Mouse (Mus musculus) brain, adult 2 months (tissue): ENCODE results near the gene Rab12.
A peak's percentile ranks its signal among the peaks of the same experiment; 100 is the strongest.

Source experiments
- DNase-seq: peaks from one replicate; pipeline ENCODE4 v3.0.0; 2011; ENCODE audit warnings: low read depth, low spot score

Gene Rab12

DNA sequence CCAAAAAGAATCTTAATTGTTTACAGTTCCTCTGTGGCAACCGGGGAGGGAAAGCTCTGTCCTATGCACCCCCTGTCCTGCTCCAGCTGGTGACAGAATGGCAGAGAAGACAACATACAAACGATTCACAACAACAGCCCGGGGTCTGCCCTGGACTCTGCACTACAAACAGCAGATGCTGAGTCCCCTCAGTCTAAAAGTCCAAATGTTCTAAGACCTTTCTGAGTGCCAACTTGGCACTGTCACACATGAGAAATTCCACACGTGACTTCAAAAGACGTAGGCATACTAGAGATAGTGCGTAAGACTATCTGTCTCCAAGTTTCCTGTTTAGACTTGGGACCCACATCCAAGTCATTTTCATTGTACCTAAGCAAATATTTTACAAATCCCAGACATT is 16.7 kb downstream of the Rab12 start:
- DNase-seq = no peak

DNA sequence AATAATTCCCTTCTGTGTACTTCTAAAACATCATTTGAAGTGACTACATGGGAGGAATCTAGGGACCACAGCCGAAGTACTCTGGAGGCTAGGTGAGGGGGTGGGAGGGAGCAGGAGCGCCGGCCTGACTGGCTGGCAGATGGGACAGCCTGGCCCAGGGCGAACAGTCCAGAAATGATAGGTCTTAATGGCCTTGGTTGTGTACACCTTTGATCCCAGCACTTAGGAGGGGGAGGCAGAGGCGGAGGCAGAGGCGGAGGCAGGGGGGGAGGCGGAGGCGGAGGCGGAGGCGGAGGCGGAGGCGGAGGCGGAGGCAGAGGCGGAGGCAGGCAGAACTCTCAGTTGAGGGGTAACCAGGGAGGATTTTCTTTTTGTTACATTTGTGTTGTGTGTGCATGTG is 20.9 kb downstream of the Rab12 start:
- no peak for DNase-seq

DNA sequence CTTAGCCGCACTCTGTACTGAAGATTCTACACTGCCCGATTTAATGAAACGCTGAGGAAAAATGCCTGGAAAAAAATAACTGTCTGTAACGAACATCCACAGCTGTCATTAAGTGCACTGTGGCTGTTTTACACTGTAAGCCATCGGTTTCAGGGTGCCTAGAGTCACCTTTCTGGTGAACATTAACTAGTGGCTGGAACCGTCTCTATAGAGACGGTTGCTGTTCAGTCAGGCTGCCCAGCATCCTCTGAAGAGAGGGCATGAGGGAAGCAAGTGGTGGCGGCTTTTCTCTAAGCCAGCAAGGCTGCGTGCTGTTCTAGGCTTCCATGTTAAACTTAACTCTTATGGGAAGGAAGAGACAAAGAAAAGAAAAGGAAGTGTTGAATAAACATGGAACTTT is 22.9 kb downstream of the Rab12 start:
- no peak for DNase-seq

DNA sequence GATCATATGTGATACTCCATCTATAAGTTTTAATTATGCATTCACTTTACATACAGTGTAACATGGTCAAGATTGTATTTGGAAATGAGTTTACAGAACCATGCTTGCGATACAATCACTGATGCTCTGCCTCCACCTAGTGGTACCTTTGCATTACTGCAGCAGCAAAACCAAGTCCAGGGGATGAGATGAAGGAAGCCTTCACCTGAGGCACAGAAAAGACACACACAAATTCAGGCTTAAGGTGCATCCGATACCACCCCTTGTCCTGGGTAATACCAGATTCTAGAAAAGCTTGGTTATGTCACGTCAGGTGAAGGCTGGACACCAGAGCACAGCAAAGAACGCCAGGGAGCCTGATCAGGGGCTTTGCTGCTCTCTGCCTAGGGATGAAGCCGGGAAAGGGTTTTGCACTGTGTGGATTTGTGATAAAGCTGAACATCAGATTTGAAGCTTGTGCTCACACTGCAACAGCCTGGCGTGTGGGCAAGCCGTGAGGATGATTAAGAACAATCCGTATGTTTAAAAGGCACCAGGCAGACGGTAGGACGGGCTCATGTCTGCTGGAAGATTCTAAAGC is 29.4 kb downstream of the Rab12 start:
- DNase-seq = peak; percentile 91

DNA sequence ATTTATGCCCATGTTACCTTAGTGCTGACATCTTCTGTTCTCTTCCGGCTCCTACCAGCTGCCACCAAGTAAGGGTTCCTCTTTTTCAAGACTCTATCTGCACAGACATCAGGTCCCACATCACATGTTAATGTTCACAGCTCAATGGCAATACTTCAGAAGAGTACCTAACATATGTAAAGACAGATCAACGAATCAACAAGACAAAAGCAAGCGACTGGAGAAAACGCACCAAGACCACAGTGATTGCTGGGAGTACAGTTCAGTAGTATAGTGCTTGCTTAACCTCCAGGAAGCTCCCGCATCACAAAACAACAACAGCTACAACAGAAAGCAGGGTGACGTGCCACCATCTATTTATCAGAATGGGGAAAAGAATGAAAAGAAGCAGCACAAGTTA is 33.0 kb downstream of the Rab12 start:
- no peak for DNase-seq

DNA sequence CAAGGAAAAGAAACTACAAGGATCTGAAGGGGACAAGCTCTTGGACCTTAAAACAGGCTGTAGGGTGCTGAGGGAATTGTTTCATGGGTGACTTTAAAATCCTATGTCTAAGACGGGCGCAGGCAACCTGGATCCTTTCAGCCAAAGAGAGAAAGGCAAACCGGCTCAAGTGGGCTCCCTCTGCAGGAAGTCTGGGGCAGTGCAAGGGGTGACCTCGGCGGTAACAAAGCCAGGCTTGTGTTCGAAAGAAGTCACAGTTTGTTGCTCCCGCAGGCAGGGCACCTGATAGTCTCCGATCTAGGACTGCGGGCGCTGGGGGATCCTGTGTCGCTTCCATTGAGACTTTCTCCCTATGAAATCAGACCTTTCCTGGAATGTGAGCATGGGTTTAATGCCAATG is 33.8 kb downstream of the Rab12 start:
- DNase-seq = peak; percentile 89

DNA sequence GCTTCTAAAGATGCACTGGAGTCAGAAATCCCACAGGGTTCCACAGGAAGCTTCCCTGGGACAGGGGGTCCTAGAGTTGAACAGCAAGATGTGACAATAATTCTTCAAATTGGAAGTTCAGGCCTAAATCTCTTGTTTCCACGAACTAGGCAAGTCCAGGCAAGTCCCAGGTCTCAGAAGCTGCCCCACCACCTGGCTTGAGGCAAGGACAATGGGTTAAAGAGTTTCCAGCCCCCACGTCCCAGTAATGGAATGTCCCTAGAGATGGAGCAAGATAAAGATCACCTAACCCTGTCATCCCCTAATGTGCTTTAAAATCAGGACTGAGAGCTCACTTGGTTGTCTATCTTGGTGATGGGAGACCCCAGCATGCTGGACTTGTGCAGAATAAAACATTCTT is 34.6 kb downstream of the Rab12 start:
- no peak for DNase-seq

DNA sequence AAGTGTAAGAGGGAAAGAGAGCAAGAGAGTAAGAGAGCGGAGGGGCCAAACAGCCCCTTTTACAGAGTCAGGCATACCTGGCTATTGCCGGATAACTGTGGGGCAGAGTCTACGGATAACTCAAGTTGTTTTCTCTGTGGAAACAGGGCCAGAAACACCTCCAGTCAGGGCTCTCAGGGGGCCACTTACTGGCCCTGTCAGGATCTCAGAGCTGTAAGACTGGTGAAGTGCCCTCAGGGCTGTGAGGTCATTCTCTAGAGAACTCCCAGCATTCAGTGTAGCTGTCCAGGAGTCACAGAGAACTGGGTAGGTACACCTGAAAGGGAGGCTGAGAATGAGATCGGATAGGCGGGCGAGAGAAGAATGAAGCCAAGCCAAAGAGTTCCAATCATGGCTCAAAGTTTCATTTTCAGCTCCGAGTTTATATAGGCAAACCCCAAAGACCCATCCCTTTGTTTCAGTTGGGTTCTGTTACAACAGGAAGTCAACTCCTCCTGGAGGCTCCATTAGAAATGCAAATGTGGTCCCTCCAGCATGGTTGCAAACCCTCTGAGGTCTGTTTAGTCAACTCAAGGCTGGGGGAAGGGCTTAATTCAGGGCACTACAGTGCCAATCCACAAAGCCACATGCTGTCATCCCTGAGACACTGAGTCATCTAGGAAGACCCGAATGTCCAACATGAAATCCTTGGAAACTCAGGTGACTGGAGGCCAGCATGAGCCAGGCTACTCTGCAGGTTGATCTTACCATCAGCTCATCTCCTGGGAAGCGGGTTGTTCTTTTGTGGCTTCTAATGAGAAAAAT is 35.7 kb downstream of the Rab12 start:
- no peak for DNase-seq

DNA sequence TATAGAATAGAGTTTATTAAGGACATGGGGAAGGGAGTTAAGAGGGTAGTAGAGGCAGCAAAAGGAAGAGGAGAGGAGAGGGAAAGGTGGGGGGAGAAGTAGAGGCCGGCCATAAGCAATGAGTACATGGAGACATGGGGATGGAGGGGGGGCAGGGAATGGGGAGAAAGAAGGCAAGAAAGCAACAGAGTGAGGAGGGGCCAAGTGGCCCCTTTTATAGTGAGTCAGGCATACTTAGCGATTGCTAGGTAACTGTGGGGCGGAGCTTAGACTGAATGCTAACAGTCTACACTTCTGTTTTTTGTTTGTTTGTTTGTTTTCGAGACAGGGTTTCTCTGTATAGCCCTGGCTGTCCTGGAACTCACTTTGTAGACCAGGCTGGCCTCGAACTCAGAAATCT is 38.2 kb downstream of the Rab12 start:
- DNase-seq = no peak

DNA sequence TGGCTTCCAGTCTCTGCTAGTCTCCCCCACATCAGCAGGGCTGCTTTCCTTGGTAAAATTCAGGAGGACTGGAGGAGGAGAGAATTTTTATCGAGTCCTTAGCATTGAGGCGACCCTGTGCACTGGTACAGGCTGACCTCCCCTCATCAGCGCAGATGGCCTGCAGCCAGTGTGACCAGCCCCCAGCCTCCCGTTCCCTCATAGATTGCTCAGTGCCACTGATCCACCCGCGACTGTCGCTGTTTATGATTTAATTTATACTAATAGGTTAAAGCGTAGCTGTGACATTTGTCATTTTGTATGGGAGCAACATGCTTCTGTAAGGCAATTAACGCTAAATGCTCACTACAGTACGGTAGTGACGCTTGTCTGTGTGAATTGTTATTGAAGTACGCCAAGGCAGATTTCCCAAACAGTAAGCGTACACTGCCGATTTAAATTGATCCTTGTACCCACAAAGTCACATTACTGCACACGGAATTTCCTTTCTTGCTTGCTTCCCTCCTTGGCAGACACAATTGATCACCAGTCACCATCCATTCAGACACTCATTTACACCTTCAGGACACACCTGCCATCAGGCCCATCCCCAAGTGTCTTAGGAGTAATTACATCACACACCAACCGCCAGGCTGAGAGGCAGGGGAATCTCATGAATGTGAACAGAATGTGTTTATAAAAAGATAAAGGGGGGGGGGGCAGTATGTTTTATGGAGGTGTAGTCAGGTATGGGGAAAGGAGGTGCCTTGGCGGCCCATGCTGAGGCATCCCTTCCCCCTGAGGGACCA is 38.8 kb downstream of the Rab12 start:
- DNase-seq = no peak

DNA sequence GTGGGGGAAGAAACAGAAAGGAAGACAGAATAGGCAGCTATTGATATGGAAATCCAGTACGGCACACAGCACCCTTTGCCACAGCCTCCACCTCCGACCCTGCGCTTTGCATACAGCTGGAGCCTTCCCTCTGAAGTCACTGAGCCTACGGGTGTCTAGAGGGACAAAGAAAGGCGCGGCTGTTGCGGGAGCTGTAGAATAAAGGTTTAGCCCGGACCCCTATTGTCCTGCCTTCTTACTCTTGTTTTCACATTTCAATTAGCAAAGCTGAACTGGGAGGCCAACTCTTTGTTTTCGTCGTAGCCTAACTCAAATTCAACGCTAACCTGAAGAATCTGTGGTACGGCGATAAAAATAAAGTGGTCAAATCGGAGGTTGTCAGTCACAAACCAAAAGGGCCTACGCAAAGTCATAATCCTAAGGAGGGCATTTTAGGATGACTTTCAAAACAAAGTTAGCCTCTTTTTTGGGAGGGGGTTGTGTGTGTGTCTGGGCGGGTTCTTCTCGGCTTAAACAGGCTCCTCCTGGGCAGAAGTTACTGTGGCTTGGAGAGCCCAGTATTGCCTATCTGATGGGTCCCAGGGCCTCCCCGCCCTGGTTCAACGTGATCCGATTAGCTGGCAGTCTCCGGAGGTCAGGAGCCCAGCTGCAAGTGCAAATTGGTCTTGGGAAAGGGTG is 39.6 kb downstream of the Rab12 start:
- DNase-seq = no peak

DNA sequence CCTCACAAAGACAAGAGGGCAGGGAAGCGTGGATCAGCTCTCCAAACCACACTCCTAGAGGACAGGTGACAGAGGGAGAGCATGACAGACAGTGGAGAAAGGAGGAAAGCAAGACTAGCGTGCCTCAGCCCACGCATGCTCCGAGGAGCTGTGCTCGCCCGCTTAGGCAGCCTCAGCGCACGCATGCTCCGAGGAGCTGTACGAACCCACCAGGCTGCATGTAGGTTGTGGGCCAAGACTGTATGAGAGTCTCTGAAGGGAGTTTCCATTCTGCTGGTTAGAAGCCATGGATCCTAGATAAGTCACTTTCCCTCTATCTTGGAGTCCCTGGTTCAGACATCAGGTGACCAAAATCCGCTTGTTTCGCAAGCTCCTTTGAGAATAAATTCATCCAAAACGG is 40.2 kb downstream of the Rab12 start:
- peak; percentile 88 for DNase-seq

DNA sequence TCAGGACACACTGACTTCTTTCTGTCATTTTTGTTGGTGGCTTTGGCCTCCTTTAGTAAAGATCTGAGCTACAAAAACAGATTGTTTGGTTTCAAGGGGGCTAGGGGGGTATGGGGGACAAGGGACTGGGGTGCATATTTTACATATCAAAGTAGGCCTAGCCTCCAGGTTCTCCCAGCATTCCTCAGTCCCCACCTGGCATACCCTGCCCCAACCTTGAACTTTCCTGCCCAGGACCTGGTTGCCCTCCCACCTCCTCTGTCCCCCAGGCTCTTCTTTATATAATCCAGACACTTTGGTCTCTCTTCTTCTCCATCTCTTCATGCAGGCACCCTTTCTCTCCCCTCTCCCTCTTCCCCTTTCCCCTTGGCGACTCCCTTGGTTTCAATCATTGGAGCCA is 46.3 kb downstream of the Rab12 start:
- DNase-seq = no peak

DNA sequence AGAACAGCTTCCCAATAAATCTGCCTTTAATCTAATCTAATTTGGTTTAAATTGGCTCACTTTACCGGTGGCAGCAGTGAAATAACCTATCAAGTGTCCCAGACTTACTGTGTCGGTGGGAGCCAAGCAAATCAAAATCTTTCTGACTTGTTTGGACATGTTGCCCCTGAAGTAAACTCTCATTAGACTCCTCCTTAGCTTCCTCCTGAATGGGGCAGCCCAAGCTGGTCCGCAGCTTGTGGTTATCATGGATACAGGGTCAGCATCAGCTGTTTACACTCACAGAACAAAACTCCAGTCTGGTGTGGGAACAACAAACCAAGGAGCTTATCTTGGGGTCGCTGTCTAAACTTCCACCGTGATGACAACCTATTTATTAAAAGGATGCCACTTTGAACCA is 47.8 kb downstream of the Rab12 start:
- DNase-seq = no peak

DNA sequence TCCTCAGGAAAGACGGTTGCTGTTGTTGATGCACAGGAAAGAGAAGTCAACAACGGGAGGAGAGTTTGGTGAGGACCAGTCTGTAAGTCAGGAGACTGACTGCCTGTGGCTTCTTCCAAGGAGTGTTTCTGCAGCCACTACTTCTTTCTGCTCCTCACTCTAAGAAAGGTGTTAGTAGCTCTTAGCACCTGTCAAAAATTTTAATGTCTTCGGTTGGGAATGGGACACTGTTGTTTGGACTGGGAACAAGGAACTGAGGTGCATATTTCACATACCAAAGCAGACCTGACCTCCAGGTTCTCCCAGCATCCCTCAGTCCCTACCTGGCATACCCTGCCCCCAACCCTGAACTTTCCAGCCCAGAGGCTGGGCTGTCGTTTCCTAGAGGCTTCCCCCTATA is 48.3 kb downstream of the Rab12 start:
- no peak for DNase-seq

DNA sequence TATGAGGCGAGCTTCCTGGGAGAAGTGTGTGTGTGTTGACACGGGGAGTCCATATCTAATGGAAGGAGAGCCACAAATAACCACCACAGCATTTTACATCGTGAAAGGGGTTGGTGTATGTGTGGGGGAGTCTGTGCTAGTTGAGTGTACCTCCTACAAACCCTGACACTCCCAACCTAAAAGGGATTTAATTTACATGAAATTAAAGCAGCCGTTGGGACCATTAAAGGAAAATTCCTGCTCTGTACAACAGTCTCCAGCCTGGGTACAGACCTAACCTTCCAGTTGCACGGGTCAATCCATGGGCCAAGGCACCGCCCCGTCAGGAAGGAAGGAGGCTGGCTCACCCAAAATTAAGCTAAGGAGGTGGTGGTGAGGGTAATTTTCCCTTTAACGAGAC is 49.5 kb downstream of the Rab12 start:
- DNase-seq = peak; percentile 27

DNA sequence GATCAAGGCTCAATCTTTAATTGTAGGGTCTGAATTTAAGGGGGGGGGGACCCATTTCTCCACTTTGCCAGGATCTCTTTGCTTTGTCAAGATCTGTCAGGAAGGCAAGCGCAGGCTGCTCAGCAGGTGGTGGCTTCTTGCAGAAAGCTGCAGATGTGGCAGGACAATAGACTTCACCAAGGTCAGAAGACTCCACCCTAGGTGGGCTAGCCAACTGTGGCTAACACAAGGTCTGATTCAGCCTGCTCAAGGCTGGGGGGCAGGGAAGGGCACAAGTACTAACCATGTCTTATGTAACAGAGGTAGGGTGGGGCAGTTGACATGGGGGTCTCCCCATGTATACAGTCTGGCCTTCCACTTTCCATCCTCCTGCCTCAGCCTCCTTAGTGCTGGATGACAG is 62.3 kb downstream of the Rab12 start:
- no peak for DNase-seq

DNA sequence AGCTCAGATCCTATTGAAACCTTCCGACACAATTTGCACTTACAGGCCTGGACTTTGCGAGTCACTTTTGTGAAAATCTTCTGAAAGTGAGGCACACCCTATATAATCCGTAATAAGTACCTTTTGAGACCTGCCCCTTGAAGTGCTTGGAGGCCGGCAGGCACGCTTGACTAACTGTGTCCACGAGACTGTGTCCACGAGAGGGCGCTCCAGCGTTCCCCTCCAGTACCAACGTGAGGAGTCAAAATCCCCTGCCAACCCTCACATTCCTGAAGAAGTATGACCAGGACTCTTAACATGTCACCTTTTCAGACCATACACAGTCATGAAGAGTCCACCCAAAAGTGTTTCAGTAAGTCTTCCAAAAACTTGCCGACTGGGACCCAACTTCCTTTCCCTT is 68.4 kb downstream of the Rab12 start:
- DNase-seq = peak; percentile 97

DNA sequence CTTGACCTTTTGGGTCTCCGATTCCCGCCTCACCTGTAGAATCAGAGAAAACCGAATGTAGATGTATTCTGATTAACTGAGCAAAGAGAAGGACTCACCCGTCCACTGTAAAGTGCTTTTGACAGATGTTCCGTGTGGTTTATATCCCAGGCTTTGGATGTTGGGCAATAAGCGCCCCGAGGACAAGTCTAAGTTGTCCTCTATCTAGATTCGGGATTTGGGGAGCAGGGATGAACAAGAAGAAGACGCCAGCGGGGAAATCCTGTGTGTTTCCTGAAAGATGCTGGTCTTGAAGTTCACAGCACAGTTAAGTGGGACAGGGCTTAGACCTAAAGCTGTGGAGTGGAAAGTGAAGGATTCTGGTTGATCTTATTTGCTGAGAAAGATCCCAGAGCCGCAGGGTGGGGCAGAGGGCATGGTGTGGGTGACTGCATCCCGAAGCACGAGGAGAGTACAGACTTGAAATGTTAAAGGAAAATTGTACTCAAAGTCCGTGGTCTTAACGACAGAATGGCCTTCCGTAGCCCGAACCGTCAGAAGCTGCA is 68.9 kb downstream of the Rab12 start:
- no peak for DNase-seq

DNA sequence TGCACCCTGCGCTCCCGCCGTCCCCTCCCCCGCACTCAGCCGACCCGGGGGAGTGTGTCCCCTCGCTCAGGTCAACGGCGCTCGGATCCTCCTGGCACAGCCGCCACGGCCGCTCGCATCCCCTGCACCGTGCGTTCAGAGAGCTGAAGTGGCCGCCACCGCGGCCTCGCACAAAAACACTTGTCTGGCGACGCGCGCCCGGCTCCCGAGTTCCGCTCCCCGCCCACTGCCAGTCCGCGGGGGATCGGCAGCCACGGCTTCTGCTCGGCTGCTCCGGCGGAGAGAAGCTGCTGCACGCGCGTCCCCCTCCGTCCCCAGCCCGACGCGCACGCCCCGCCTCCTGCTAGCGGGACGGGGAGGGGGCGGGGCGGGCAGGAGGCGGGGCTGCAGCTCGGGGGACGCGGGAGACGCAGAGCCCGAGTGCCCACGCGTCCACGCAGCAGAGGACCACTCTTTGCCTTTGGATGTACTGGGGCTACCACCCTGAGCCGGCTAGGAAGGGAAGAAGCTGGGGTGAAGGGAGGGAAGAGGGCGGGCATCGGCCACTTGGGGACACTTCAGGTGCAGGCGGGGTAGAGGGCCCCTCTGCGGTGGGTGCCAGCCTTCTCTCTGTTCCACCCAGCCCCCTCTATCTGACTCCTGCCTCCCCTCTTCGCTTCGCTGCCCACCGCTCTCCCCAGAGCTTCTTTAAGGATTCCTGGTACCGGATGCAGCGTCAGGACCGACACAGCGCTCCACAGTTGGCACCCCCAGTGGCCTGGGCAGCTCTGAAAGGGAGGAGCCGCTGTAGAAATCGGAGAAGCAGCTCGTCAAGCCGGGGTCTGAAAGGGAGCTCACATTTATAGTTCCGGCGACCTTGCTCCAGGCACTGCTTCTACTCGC is 69.8 kb downstream of the Rab12 start, which contains the start of gene Mtcl1:
Gene Mtcl1, minus strand, starts transcription at position 291 of the 882 bp plus-strand sequence.
- peak; percentile 96 for DNase-seq
